Mouse (Mus musculus): ENCODE measurements around the gene Adora3. TPM values are rescaled to one million over a fixed set of nuclear protein-coding genes. Genes with fewer than 3 reads are reported as not detected.
A peak's percentile ranks its signal among the peaks of the same experiment; 100 is the strongest.

The Adora3 gene
- polyA plus RNA-seq, 1 experiment from 2014 or later: 0.27 TPM

DNA sequence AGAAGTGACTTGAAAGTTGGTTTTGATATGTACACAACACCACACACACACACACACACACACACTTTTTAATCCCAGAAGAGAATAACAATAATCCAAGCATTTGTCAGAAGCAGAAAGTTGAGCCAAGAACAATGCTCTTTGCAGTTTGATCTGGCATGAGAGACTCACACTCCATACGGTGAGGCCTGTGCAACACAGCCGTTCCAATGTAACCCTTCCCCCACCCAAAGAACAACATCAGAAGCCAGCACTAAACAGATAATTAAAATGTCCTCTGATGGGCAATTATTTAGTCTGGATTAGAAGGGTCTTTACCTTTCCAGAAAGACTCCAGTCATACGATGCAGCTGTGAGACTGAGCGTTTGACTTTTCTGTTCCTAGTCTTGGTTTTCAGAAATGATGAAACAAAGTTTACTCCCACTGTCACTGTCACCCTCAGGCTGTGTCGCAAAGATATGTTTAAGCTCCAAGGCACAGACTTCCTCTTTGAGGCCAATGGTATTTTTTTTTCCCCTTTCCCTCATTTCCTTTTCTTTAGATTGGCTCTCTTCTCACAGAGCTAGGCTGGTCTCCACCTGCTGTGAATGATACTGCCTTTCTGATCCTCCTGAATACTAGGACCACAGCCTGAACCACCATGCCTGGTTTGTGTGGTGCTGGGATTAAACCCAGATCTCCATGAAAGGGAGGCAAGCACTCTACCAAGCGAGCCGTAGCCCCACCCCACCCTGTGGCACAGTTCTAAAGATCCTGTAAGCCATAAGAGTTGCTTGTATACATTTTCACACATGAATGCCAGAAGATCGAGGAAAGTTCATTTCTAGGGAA lies 61.8 kb downstream of the Adora3 start, which contains the start of gene I830077J02Rik:
Gene I830077J02Rik, minus strand, starts transcription at position 425 of the 832 bp plus-strand sequence.
- Histone ChIP-seq H3K4me1 (replicated peaks; ENCODE audit: control insufficient read depth, insufficient read depth, low read length) (no peaks in the 10 kb centered on the region), H3K9me3 (ENCODE audit: control insufficient read depth, low read length) (no peaks in the 10 kb centered on the region), H3K4me3 (replicated peaks; ENCODE audit: low read length) (no peak within 1 kb of the TSS), H3K27ac (no peak within 1 kb of the TSS), H3K36me3 (replicated peaks; ENCODE audit: control insufficient read depth, insufficient read depth) (no peaks in the 10 kb centered on the region; the same call in none of the 2 replicates), H3K27me3 (ENCODE audit: control insufficient read depth, insufficient read depth, low read length) (no peaks in the 10 kb centered on the region), H3K4me2 (replicated peaks) (no peak within 1 kb of the TSS), H3K9ac (no peak within 1 kb of the TSS)
- no peak for DNase-seq (ENCODE audit: low spot score)
- 89% methylated on average over 8 of the region's 8 CpGs for WGBS
- ATAC-seq (ENCODE audit: low FRiP score): no peak

DNA sequence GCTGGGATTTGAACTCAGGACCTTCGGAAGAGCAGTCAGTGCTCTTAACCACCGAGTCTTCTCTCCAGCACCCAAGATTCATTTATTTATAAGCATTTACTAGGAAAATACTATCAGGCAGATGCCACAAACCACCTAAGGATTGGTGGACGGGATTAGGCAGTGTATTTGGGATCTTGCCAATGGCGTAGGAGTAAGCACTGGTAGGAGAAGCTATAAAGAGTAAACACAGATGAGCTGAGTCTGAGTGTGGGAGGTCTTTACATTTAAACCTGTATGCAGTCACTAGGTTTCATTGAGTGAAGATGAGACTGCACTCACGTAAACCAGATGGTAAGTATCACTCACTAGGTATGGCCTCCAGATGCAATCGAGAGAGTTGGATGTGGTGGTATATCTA lies 63.3 kb downstream of the Adora3 start:
- no peak for ATAC-seq (ENCODE audit: low FRiP score)
- H3K4me2 ChIP-seq (replicated peaks): no peak overlapping the region
- no peak overlapping the region for H3K27ac ChIP-seq
- H3K9ac ChIP-seq: no peak overlapping the region
- no peak for DNase-seq (ENCODE audit: low spot score)
- H3K4me3 ChIP-seq (replicated peaks; ENCODE audit: low read length): no peak overlapping the region
- H3K27me3 ChIP-seq (ENCODE audit: control insufficient read depth, insufficient read depth, low read length): no peaks in the 10 kb centered on the region
- no peaks in the 10 kb centered on the region; the same call in none of the 2 replicates for H3K36me3 ChIP-seq (replicated peaks; ENCODE audit: control insufficient read depth, insufficient read depth)
- WGBS: 94% methylated on average over 6 of the region's 6 CpGs
- H3K9me3 ChIP-seq (ENCODE audit: control insufficient read depth, low read length): no peaks in the 10 kb centered on the region
- H3K4me1 ChIP-seq (replicated peaks; ENCODE audit: control insufficient read depth, insufficient read depth, low read length): no peaks in the 10 kb centered on the region

DNA sequence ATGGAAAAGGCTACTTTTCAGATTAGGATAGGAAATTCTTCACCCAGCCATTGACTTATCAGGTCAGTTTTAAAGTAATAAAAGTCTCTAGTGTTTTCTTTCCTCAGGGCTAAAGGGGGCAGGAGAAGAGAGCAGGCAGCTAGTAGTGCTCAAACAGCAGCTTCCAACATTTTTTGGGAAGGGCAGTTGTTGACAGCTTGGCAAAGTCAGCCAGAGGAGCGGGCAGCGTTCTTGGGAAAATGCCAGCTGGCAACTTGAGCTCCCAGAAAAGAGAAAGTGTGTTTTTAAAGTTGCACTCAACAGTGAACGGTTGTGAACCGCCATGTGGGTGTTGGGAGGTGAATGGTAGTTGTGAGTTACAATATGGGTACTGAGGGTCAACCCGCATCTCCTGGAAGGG lies 64.4 kb downstream of the Adora3 start:
- Histone ChIP-seq H3K4me1 (replicated peaks; ENCODE audit: control insufficient read depth, insufficient read depth, low read length) (no peaks in the 10 kb centered on the region), H3K4me3 (replicated peaks; ENCODE audit: low read length) (no peak overlapping the region), H3K27me3 (ENCODE audit: control insufficient read depth, insufficient read depth, low read length) (no peaks in the 10 kb centered on the region), H3K9me3 (ENCODE audit: control insufficient read depth, low read length) (no peaks in the 10 kb centered on the region), H3K4me2 (replicated peaks) (no peak overlapping the region), H3K27ac (no peak overlapping the region), H3K9ac (no peak overlapping the region), H3K36me3 (replicated peaks; ENCODE audit: control insufficient read depth, insufficient read depth) (peaks cover 4% of the 10 kb centered on the region)
- ATAC-seq (ENCODE audit: low FRiP score) (no peak), DNase-seq (ENCODE audit: low spot score) (no peak)
- WGBS: 83% methylated on average over 5 of the region's 5 CpGs

GRCm38 (mm10) chr3:105936111-105936510 lies 65.5 kb downstream of the Adora3 start:
- DNase-seq (ENCODE audit: low spot score) (no peak), ATAC-seq (ENCODE audit: low FRiP score) (no peak)
- Histone ChIP-seq H3K4me3 (replicated peaks; ENCODE audit: low read length) (no peak overlapping the region), H3K27ac (no peak overlapping the region), H3K27me3 (ENCODE audit: control insufficient read depth, insufficient read depth, low read length) (no peaks in the 10 kb centered on the region), H3K9ac (no peak overlapping the region), H3K36me3 (replicated peaks; ENCODE audit: control insufficient read depth, insufficient read depth) (peaks cover 15% of the 10 kb centered on the region), H3K4me2 (replicated peaks) (no peak overlapping the region), H3K4me1 (replicated peaks; ENCODE audit: control insufficient read depth, insufficient read depth, low read length) (no peaks in the 10 kb centered on the region), H3K9me3 (ENCODE audit: control insufficient read depth, low read length) (no peaks in the 10 kb centered on the region)
- 96% methylated on average over 4 of the region's 4 CpGs for WGBS

- H3K36me3 ChIP-seq (replicated peaks; ENCODE audit: control insufficient read depth, insufficient read depth): peaks cover 85% of the 10 kb centered on the region
- no peak for DNase-seq (ENCODE audit: low spot score)
- H3K27me3 ChIP-seq (ENCODE audit: control insufficient read depth, insufficient read depth, low read length): no peaks in the 10 kb centered on the region
- no peaks in the 10 kb centered on the region for H3K9me3 ChIP-seq (ENCODE audit: control insufficient read depth, low read length)
- H3K4me3 ChIP-seq (replicated peaks; ENCODE audit: low read length): no peak overlapping the region
- ATAC-seq (ENCODE audit: low FRiP score): no peak
- H3K4me2 ChIP-seq (replicated peaks): no peak overlapping the region
- no peaks in the 10 kb centered on the region for H3K4me1 ChIP-seq (replicated peaks; ENCODE audit: control insufficient read depth, insufficient read depth, low read length)
- no peak overlapping the region for H3K9ac ChIP-seq
- no peak overlapping the region for H3K27ac ChIP-seq
- 98% methylated on average over 7 of the region's 7 CpGs for WGBS
Measured at GRCm38 (mm10) chr3:105951348-105951747, 80.7 kb downstream of the Adora3 start.

DNA sequence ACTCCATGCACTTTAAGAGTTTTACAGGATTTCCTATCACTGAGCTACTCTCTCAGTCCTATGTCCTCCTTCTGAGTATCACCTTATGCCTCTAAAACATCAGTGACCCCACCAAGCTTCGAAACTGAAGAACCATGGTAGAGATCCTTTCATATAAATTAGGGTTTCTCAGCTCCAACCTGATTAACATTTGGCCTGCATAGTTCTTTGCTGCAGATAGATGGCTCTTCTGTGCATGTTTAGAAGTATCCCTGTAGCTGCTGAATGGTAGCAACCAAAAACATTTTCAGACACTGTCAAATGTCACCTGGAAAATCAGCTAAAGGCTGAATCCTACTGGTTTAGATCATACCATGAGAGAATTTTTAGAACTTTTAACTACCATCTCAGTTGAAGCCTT lies 86.6 kb downstream of the Adora3 start:
- peak overlapping the region; percentile 85; the same call in 1 of the 2 replicates for H3K4me2 ChIP-seq (replicated peaks)
- ATAC-seq (ENCODE audit: low FRiP score) (no peak), DNase-seq (ENCODE audit: low spot score) (no peak)
- no peaks in the 10 kb centered on the region for H3K9me3 ChIP-seq (ENCODE audit: control insufficient read depth, low read length)
- H3K27me3 ChIP-seq (ENCODE audit: control insufficient read depth, insufficient read depth, low read length): no peaks in the 10 kb centered on the region
- H3K4me1 ChIP-seq (replicated peaks; ENCODE audit: control insufficient read depth, insufficient read depth, low read length): peaks cover 23% of the 10 kb centered on the region
- H3K27ac ChIP-seq: no peak overlapping the region
- WGBS: 91% methylated on average over 1 of the region's 1 CpGs
- no peak overlapping the region for H3K4me3 ChIP-seq (replicated peaks; ENCODE audit: low read length)
- H3K36me3 ChIP-seq (replicated peaks; ENCODE audit: control insufficient read depth, insufficient read depth): peaks cover 47% of the 10 kb centered on the region
- H3K9ac ChIP-seq: peak overlapping the region; percentile 89

DNA sequence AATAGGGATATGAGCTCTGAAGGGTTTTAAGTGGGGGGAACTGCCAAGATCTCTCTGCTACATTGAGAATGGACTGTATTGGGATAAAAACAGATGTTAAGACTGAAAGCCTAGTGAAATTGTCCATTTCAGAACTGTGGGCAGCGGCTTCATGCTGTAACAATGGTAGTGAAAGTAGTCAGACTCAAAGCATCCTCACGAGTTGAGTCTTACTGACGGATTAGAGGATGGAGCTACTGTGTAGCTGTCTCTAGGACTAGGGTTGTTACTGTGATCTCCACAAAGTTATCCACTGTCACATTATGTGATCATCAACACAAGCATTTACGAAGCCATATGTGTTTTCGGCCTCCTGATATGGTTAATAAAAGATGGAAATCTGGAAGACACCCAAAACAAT lies 87.5 kb downstream of the Adora3 start:
- Histone ChIP-seq H3K4me2 (replicated peaks) (peak overlapping the region; percentile 85), H3K36me3 (replicated peaks; ENCODE audit: control insufficient read depth, insufficient read depth) (peaks cover 47% of the 10 kb centered on the region), H3K27ac (no peak overlapping the region), H3K4me3 (replicated peaks; ENCODE audit: low read length) (peak overlapping the region; percentile 71), H3K4me1 (replicated peaks; ENCODE audit: control insufficient read depth, insufficient read depth, low read length) (peaks cover 23% of the 10 kb centered on the region), H3K27me3 (ENCODE audit: control insufficient read depth, insufficient read depth, low read length) (no peaks in the 10 kb centered on the region), H3K9ac (peak overlapping the region; percentile 89), H3K9me3 (ENCODE audit: control insufficient read depth, low read length) (no peaks in the 10 kb centered on the region)
- ATAC-seq (ENCODE audit: low FRiP score): no peak
- 43% methylated on average over 5 of the region's 5 CpGs for WGBS
- DNase-seq (ENCODE audit: low spot score): no peak

Other genes with a start within 250 kb of the Adora3 start
- gene Ddx20, start 183.3 kb upstream of the Adora3 start, polyA plus RNA-seq (2014; fragmentation: Nextera tagmentation; extraction: Ambion mirVana): 21.6 and 23.1 TPM in 2 replicates
- gene Inka2, start 166.3 kb upstream of the Adora3 start, polyA plus RNA-seq (2014; fragmentation: Nextera tagmentation; extraction: Ambion mirVana): 4.6 and 5.5 TPM in 2 replicates
- gene Rap1a, start 69.5 kb upstream of the Adora3 start, polyA plus RNA-seq (2014; fragmentation: Nextera tagmentation; extraction: Ambion mirVana): 67.8 and 68.5 TPM in 2 replicates
- not detected in 2 replicates for gene Tmigd3, start within 50 bp of the Adora3 start, polyA plus RNA-seq (2014; fragmentation: Nextera tagmentation; extraction: Ambion mirVana)
- gene I830077J02Rik, start 61.8 kb downstream of the Adora3 start, polyA plus RNA-seq (2014; fragmentation: Nextera tagmentation; extraction: Ambion mirVana): 0.17 and 0.46 TPM in 2 replicates
- 86.2 and 90.1 TPM in 2 replicates for gene Wdr77, start 88.5 kb downstream of the Adora3 start, polyA plus RNA-seq (2014; fragmentation: Nextera tagmentation; extraction: Ambion mirVana)
- gene Atp5f1, start 89.2 kb downstream of the Adora3 start, polyA plus RNA-seq (2014; fragmentation: Nextera tagmentation; extraction: Ambion mirVana): 577 and 604 TPM in 2 replicates
- gene Ovgp1, start 102.9 kb downstream of the Adora3 start, polyA plus RNA-seq (2014; fragmentation: Nextera tagmentation; extraction: Ambion mirVana): 4.0 and 4.1 TPM in 2 replicates
- 7.5 and 15.1 TPM in 2 replicates for gene Pifo, start 143.8 kb downstream of the Adora3 start, polyA plus RNA-seq (2014; fragmentation: Nextera tagmentation; extraction: Ambion mirVana)
- gene Chil5, start 162.0 kb downstream of the Adora3 start, polyA plus RNA-seq (2014; fragmentation: Nextera tagmentation; extraction: Ambion mirVana): 0.20 and 0.26 TPM in 2 replicates
- gene Chia1, start 242.4 kb downstream of the Adora3 start, polyA plus RNA-seq (2014; fragmentation: Nextera tagmentation; extraction: Ambion mirVana): 1.3 and 1.4 TPM in 2 replicates

Measured in hindbrain, embryonic 14.5 days (tissue).